Mouse (Mus musculus): Measurements from ENCODE around the gene Gm42791. TPM values are rescaled to one million over a fixed set of nuclear protein-coding genes. Genes with fewer than 3 reads are reported as not detected.

The Gm42791 gene
- polyA plus RNA-seq, 1 experiment from 2014 or later, result 0.47 TPM

- 96% methylated on average over 5 of the region's 5 CpGs for WGBS
- no peaks in the 10 kb centered on the region for H3K36me3 ChIP-seq (ENCODE audit: control insufficient read depth, insufficient read depth, low read length)
- ATAC-seq (ENCODE audit: low FRiP score, low TSS enrichment), result no peak
- no peak overlapping the region for H3K4me2 ChIP-seq (replicated peaks; ENCODE audit: low read depth, low read length)
- H3K27ac ChIP-seq (ENCODE audit: low read depth, low read length), result no peak overlapping the region
- no peaks in the 10 kb centered on the region; the same call in 1 of the 2 replicates for H3K9me3 ChIP-seq (ENCODE audit: control insufficient read depth, low read length)
- H3K9ac ChIP-seq (ENCODE audit: low read depth, low read length), result no peak overlapping the region
- H3K4me3 ChIP-seq (ENCODE audit: low read length), result no peak overlapping the region
- H3K4me1 ChIP-seq (ENCODE audit: control insufficient read depth, insufficient read depth, low read length), result no peaks in the 10 kb centered on the region
- no peaks in the 10 kb centered on the region for H3K27me3 ChIP-seq (ENCODE audit: control insufficient read depth, insufficient read depth, low read length)
Observed at GRCm38 (mm10) chr5:148847032-148847431, 147.9 kb downstream of the Gm42791 start.

Other genes with a start within 250 kb of the Gm42791 start
- gene Katnal1, start 65.8 kb downstream of the Gm42791 start, polyA plus RNA-seq (2014; fragmentation: Nextera tagmentation; extraction: Ambion mirVana), result 7.7 and 13.3 TPM in 2 replicates
- 44.2 and 53.9 TPM in 2 replicates for gene Uspl1, start 189.2 kb upstream of the Gm42791 start, polyA plus RNA-seq (2014; fragmentation: Nextera tagmentation; extraction: Ambion mirVana)
- gene Hmgb1, start 189.3 kb upstream of the Gm42791 start, polyA plus RNA-seq (2014; fragmentation: Nextera tagmentation; extraction: Ambion mirVana), result 1,862 and 2,225 TPM in 2 replicates